Mouse (Mus musculus): ENCODE measurements at regions not wholly inside any gene's neighbourhood (a gene's known extent, or its start where the extent isn't known, plus 50 kb on each side); places are given as distances from the start of the nearest gene placed in this dataset.
A peak's percentile ranks its signal among the peaks of the same experiment; 100 is the strongest.
"Not testable (repeated sequence)": the region's sequence is repeated elsewhere in the genome, so short reads cannot be mapped to it uniquely, and the experiment has no call there.

DNA sequence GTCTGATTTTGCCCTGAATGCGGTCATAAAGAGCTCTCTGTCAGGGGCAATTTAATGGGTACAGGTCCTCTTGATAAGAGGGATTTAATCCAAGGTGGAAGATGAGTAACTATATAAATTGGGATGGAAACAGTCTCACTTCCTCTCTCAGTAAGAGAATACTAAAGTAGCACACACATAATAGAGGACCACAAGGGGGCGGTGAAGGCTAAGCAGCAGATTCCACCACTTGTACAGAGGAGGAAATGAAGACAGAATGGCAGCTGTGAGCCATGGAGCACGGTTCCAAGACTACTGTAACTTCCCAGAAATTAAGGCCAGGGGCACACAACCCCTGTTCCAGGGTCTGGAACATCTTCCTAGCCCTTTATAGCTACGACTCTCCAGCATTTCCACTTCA is 262.6 kb upstream of the Ywhaq start:
- H3K27me3 ChIP-seq; H3K27ac ChIP-seq; H3K9ac ChIP-seq; H3K4me3 ChIP-seq (replicated peaks); H3K4me2 ChIP-seq; H3K9me3 ChIP-seq (replicated peaks); ATAC-seq (replicated peaks; ENCODE audit: low FRiP score); H3K36me3 ChIP-seq; H3K4me1 ChIP-seq: not testable (repeated sequence)
- WGBS: 33% methylated on average over 4 of the region's 4 CpGs

DNA sequence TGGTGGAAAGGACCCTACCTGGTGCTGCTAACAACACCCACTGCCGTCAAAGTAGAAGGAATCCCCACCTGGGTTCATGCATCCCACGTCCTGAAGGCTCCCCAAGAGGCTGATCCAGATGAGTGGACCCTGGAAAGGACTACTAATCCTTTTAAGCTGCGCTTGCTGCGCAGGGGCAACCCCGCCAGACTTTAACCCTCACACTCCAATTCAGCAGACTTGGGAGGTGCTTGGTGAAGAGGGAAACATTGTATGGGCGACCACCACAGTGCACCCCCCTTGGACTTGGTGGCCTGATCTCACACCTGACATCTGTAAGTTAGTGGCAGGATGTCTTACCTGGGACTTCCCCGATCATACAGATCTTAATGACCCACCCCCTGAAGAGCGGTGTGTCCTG is 231.9 kb upstream of the Ywhaq start:
- H3K27ac ChIP-seq; H3K9ac ChIP-seq; H3K4me2 ChIP-seq; ATAC-seq (replicated peaks; ENCODE audit: low FRiP score); H3K4me1 ChIP-seq; H3K27me3 ChIP-seq; H3K4me3 ChIP-seq (replicated peaks); H3K36me3 ChIP-seq: not testable (repeated sequence)
- peaks cover 39% of the 10 kb centered on the region for H3K9me3 ChIP-seq (replicated peaks)
- WGBS: 87% methylated on average over 8 of the region's 8 CpGs

DNA sequence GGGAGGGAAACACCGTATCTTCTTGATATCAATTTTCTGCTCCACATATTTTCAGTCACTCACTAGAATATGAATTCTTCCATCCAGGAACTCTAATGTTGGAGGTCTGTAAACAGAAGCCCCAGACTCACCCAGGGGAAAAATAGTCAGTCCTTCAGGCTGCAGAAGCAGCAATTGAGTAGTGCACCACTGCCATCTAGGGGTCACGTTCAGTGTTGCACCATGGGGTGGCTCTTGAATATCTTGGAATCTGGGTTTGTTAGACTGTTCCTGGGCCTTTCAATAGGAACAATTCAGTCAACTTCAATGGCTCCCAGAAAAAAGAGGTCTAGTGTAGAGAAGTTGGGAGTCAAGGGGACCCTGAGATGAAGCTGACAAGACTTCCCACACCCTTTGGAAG is 196.3 kb upstream of the Ywhaq start:
- 16% methylated on average over 2 of the region's 2 CpGs for WGBS
- H3K4me3 ChIP-seq (replicated peaks); H3K27ac ChIP-seq; H3K9ac ChIP-seq; H3K27me3 ChIP-seq; H3K36me3 ChIP-seq; H3K4me1 ChIP-seq; H3K4me2 ChIP-seq; ATAC-seq (replicated peaks; ENCODE audit: low FRiP score); H3K9me3 ChIP-seq (replicated peaks): not testable (repeated sequence)

DNA sequence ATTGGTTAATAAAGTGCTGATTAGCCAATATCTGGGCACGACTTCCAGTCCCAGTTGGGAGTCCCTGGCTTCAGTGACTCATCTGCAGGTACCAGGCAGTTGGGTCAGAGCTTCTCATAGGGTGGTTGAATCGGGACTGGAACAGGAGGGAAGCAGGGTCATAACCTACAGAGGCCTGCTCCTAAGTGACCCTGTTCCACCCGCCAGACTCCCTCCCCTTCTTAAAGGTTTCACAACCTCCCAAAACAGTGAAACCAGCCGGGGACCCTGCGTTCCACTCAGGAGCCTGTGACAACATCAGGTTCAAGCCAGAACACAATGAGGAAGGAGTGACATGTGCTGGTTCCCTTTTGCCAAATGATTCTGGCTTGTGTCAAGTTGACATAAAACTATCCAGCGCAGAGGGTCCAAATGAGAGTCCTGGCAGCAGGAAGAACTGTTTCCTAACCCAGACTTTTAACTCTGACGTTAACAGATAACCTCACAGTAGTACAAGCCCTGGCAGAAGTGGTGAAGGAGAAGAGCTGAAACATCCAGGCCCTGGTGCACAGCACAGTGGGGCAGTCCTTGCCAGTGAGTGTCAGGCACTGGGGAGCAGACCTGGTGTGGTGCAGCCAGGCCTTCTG is 151.1 kb upstream of the Ywhaq start:
- Histone ChIP-seq H3K4me1 (no peaks in the 10 kb centered on the region), H3K4me2 (no peak overlapping the region), H3K36me3 (no peaks in the 10 kb centered on the region), H3K9ac (no peak overlapping the region), H3K4me3 (replicated peaks) (no peak overlapping the region), H3K27me3 (no peaks in the 10 kb centered on the region), H3K27ac (no peak overlapping the region), H3K9me3 (replicated peaks) (no peaks in the 10 kb centered on the region)
- no peak for ATAC-seq (replicated peaks; ENCODE audit: low FRiP score)
- 82% methylated on average over 7 of the region's 7 CpGs for WGBS

DNA sequence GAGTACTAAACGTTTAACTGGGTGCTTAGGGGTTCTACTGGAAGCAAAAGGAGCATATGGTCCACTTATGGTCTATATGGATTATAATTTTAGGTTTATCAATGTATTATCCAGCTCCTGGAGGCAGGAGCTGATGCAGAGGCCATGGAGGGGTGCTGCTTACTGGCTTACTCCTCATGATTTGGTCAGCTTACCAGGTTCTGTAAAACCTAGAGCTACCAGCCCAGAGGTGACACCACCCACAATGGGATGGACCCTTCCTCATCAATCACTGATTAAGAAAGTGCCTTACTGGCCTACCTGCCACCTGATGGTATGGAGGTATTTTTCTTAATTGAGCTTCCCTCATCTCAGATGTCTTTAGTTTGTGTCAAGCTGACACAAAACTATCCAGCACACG is 126.5 kb upstream of the Ywhaq start:
- ATAC-seq (replicated peaks; ENCODE audit: low FRiP score); H3K36me3 ChIP-seq: not testable (repeated sequence)

DNA sequence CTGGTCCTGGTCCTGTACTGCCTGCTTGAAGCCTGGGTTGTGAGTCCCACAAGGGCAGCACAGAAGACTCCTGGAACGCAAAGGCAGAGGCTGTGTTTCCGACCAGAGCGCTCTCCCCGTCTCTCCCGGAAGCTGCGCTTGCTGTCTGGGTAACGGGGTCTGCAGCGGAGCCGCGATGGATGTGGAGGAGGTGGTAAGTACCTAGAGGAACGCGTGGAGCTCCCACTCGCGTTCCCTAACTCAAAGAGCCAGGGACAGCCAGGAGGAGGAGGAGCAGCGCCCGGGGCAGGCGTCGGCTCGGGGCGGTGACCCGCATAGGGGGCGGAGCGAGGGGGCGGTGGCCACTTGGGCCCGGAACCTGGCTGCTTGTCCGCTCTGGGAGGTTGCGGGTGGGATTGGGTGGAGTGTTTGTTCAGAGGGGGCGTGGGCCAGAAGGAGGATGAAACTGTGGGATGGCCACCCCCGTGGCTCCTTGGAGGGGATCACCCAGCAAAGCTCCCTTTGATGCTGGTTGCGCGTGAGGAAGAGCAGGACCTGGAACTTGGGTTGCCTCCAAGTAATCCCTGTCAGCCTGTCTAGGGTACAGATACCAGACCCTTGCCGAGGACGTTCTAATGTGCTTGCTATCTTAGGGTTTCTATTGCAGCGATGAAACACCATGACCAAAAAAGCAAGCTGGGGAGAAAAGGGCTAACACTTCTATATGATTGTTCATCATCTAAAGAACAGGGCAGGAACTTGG is 125.9 kb upstream of the Ywhaq start:
- peak; percentile 90 for ATAC-seq (replicated peaks; ENCODE audit: low FRiP score)
- H3K27me3 ChIP-seq; H3K36me3 ChIP-seq; H3K4me1 ChIP-seq; H3K9me3 ChIP-seq (replicated peaks); H3K27ac ChIP-seq: not testable (repeated sequence)
- Histone ChIP-seq H3K4me3 (replicated peaks) (peak overlapping the region; percentile 62), H3K9ac (peak overlapping the region; percentile 58), H3K4me2 (peak overlapping the region; percentile 76)
- WGBS: 2% methylated on average over 34 of the region's 34 CpGs

More for the DNA sequence above, 126.5 kb upstream of the Ywhaq start:
- not testable (repeated sequence) for H3K4me2 ChIP-seq; H3K27me3 ChIP-seq; H3K4me1 ChIP-seq; H3K4me3 ChIP-seq (replicated peaks); H3K9ac ChIP-seq; H3K9me3 ChIP-seq (replicated peaks); H3K27ac ChIP-seq
- WGBS: 58% methylated on average over 2 of the region's 2 CpGs

DNA sequence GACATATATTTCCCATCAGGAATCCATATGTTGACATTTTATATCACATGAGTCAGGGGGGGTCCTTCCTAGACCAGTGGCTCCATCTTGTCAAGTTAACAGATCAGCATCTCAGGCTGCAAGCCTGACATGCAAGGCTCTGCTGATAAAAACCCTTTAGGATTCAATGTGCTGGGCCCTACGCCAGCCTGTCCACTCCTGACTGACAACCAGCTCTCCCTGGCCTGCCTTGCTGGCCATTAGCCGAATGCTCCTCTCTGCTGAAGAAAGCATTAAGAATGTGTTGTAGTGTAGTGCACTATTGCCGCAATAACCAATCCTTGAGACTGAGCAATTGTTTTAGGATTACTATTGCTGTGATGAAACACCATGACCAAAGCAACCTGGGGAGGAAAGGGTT is 114.3 kb upstream of the Ywhaq start:
- Histone ChIP-seq H3K9me3 (replicated peaks) (no peaks in the 10 kb centered on the region), H3K4me3 (replicated peaks) (no peak overlapping the region), H3K27me3 (no peaks in the 10 kb centered on the region), H3K4me1 (no peaks in the 10 kb centered on the region), H3K9ac (no peak overlapping the region), H3K36me3 (no peaks in the 10 kb centered on the region), H3K27ac (no peak overlapping the region), H3K4me2 (no peak overlapping the region)
- no peak for ATAC-seq (replicated peaks; ENCODE audit: low FRiP score)
- WGBS: 90% methylated on average over 3 of the region's 3 CpGs

DNA sequence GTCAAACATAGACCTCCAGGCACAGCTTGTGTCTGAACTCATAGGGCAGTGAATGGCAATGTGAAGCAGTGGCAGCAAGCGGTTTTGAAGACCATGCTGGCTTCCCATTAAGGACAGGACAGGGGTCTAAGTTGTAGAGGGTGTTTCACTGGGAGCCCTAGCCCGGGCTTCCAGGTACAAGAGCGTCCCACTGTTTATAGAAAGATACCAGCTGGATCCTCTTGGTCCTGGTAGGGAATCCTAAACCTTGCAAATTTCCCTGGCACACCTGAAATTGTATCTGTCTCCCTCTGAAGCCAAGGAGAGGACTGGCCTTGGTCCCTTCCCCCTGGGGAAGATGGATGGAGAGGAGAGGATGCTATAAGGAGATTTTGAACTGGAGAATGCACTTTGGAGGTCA is 111.9 kb upstream of the Ywhaq start:
- H3K4me3 ChIP-seq (replicated peaks); H3K9me3 ChIP-seq (replicated peaks); H3K27me3 ChIP-seq; H3K9ac ChIP-seq; H3K36me3 ChIP-seq; H3K27ac ChIP-seq; ATAC-seq (replicated peaks; ENCODE audit: low FRiP score); H3K4me2 ChIP-seq; H3K4me1 ChIP-seq: not testable (repeated sequence)
- 83% methylated on average over 3 of the region's 3 CpGs for WGBS

DNA sequence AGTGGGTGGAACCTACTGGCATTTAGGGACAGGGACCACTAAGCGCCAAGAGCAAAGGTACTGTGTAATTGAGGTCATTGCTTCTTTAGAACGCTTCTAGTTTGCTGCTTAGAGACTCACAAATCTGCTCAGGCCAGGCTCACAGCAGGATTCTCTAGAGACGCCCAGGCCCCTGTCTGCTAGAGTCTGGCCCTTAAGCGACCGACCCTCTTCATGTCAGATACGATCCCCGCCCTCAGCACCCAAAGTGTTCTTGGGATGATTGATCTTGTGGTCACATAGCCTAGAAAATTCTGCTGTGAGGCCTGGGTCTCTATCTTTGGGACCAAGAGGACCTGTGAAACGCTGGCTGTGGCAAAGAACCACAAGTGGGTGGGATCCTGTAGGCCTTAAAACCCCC is 109.9 kb upstream of the Ywhaq start:
- ATAC-seq (replicated peaks; ENCODE audit: low FRiP score); H3K4me1 ChIP-seq; H3K27ac ChIP-seq; H3K9ac ChIP-seq; H3K36me3 ChIP-seq; H3K4me3 ChIP-seq (replicated peaks); H3K9me3 ChIP-seq (replicated peaks); H3K4me2 ChIP-seq; H3K27me3 ChIP-seq: not testable (repeated sequence)
- 84% methylated on average over 8 of the region's 8 CpGs for WGBS

DNA sequence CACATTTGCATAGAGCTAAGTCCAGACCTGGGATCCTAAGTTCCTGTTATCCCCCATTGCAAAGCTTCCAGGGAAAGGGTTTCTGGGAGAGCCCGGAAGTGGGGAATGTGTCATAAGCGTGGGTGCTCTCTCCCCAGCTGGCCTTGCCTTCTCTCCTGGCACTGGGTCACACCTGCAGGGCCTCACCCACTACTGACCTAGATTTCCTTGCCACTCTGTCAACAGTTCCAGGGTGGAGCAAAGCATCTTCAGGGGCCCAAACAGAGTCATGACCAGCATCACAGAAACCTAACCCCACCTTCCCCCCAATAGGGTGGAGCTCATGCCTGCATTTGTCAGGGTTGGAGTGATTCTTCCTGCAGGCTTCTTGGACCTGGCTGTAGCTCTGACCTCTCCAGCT is 109.5 kb upstream of the Ywhaq start:
- not testable (repeated sequence) for H3K9me3 ChIP-seq (replicated peaks); H3K27me3 ChIP-seq; H3K4me3 ChIP-seq (replicated peaks); H3K4me2 ChIP-seq; ATAC-seq (replicated peaks; ENCODE audit: low FRiP score); H3K36me3 ChIP-seq; H3K9ac ChIP-seq; H3K4me1 ChIP-seq; H3K27ac ChIP-seq
- WGBS: 92% methylated on average over 2 of the region's 2 CpGs

DNA sequence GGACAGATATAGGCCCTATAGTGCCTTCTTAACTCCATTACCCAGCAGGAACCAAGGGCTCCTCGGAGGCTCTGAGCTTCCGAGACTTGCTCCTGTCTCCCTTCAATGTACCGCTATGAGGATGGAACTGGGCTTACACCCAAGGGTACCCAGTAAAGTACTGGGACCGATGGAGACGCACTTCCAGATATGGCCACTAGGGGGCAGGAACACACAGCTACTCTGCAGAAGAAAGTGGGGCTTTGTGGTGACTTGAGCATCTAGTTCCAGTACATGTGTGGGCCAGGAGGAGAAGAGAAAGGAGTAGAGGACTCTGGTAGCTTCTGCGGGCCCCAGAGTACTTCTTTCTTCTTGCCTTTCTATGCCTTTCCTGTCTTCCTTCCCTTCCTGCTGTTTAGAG is 108.1 kb upstream of the Ywhaq start:
- not testable (repeated sequence) for H3K36me3 ChIP-seq; H3K27me3 ChIP-seq; H3K27ac ChIP-seq; H3K9me3 ChIP-seq (replicated peaks); H3K9ac ChIP-seq; H3K4me3 ChIP-seq (replicated peaks); H3K4me1 ChIP-seq; H3K4me2 ChIP-seq; ATAC-seq (replicated peaks; ENCODE audit: low FRiP score)
- WGBS: 33% methylated on average over 6 of the region's 6 CpGs

DNA sequence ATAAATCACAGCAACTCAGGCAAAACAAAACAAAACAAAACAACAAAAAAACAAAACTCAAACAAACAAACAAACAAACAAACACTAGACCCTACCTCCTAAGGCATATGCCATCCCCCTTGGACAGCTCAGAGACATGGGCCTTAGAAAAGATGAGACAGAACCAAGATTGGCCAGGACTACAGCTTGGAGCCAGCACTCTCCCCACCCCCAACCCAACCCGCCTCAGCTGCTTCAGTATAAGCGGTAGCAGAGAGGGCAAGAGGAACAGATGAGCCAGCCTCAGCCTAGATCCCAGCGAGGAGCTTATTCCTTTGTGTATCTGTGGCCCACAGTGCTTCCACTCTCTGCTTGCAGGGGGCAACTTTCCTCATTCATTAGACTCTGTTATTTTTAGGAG is 105.2 kb upstream of the Ywhaq start:
- Histone ChIP-seq H3K9me3 (replicated peaks) (0 out of 2 replicates have a peak, but pooled peaks cover 1% of the 10 kb centered on the region), H3K36me3 (no peaks in the 10 kb centered on the region), H3K27ac (no peak overlapping the region), H3K4me2 (no peak overlapping the region), H3K27me3 (no peaks in the 10 kb centered on the region), H3K4me1 (no peaks in the 10 kb centered on the region), H3K4me3 (replicated peaks) (no peak overlapping the region), H3K9ac (no peak overlapping the region)
- 47% methylated on average over 3 of the region's 3 CpGs for WGBS
- no peak for ATAC-seq (replicated peaks; ENCODE audit: low FRiP score)

DNA sequence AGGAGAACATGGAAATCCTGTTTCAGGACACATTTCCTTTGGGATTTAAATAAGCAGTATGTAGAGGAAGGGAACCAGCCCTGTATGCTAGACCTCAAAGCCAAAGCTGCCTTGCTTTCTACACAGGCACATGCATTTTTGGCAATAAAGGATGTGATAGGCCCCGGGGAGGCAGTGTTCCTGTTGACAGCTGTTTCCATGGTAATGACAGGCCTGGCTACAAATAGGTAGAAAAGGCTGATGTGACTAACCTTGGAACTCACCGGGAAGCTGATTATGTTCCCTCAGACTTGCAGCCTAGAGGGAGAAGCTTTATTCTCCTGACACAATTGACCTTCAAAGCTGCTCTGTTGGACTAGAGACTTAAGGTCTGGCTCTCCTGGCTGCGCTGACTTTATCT is 101.6 kb upstream of the Ywhaq start:
- H3K4me2 ChIP-seq: no peak overlapping the region
- WGBS: 55% methylated on average over 3 of the region's 3 CpGs
- no peaks in the 10 kb centered on the region for H3K27me3 ChIP-seq
- H3K9ac ChIP-seq: no peak overlapping the region
- H3K36me3 ChIP-seq: no peaks in the 10 kb centered on the region
- 0 out of 2 replicates have a peak, but pooled peaks cover 4% of the 10 kb centered on the region for H3K9me3 ChIP-seq (replicated peaks)
- H3K4me1 ChIP-seq: no peaks in the 10 kb centered on the region
- ATAC-seq (replicated peaks; ENCODE audit: low FRiP score): no peak
- H3K27ac ChIP-seq: no peak overlapping the region
- H3K4me3 ChIP-seq (replicated peaks): no peak overlapping the region

Data from kidney, embryonic 15.5 days (tissue).